Mouse (Mus musculus) CD4-positive naive resting alpha-beta T cell, adult 76 days (primary cell): Measurements from ENCODE around the gene Rap1b. TPM values are rescaled to one million over a fixed set of nuclear protein-coding genes. Genes with fewer than 3 reads are reported as not detected.

ENCODE experiments used
- total RNA-seq: library from RNA; stranded (reverse); gene quantifications from one replicate; pipeline ENCODE4 v1.2.4, GENCODE M21; 2023

Gene Rap1b
- 535 TPM for total RNA-seq

GRCm38 (mm10) chr10:117845597-117846259, at the start of gene Rap1b:
Rap1b (minus strand) TSS chr10:117846035.

GRCm38 (mm10) chr10:117792141-117793091, 53.4 kb downstream of the Rap1b start, which contains the start of gene Nup107:
Nup107 (minus strand) TSS chr10:117792705.

Other genes starting within 250 kb of the Rap1b start
- gene Cpm, start 216.5 kb downstream of the Rap1b start, total RNA-seq, result 31.9 TPM
- gene Mdm2, start 135.3 kb downstream of the Rap1b start, total RNA-seq, result 155 TPM
- gene Slc35e3, start 99.7 kb downstream of the Rap1b start, total RNA-seq, result 7.9 TPM
- gene Nup107, start 53.3 kb downstream of the Rap1b start, total RNA-seq, result 35.7 TPM